In genomic region chr11:101009046-101009887, GRCm38 (mm10) we compare ENCODE assay signal across 1 mouse cellular context.
TF ChIP-seq lines count a peak whose summit lies in the region.

Atp6v0a1 (plus strand) TSS chr11:101009452.

TF ChIP-seq in MEL, 35 proteins besides CTCF, POLR2A, EP300 and RAD21 (continued from another document):
- TF ChIP-seq ZMIZ1 (IDR thresholded peaks at IDR 0.05; ENCODE audit: low read depth, low read length), result peak; percentile 47; the same call in 1 of the 2 replicates
- peak; percentile 75 for TF ChIP-seq SIN3A (IDR thresholded peaks at IDR 0.05; ENCODE audit: low read length)
- no peak for TF ChIP-seq ZC3H11A (IDR thresholded peaks at IDR 0.05; ENCODE audit: low read depth, low read length)
- no peak for TF ChIP-seq MEF2A (IDR thresholded peaks at IDR 0.05; ENCODE audit: extremely low read depth, insufficient replicate concordance, low read depth, low read length, poor library complexity, severe bottlenecking)
- peak; percentile 38; the same call in 1 of the 2 replicates for TF ChIP-seq GATA1 (IDR thresholded peaks at IDR 0.05; ENCODE audit: low read depth, low read length)
- peak; percentile 41 for TF ChIP-seq USF1 (IDR thresholded peaks at IDR 0.05; ENCODE audit: low read depth, low read length)
